Mouse (Mus musculus): ENCODE results near the gene Ercc8. TPM values are rescaled to one million over a fixed set of nuclear protein-coding genes. Genes with fewer than 3 reads are reported as not detected.

Gene Ercc8
- 25.6 and 27.8 TPM in 2 replicates for polyA plus RNA-seq (2015; fragmentation: Nextera tagmentation; extraction: Ambion mirVana)

DNA sequence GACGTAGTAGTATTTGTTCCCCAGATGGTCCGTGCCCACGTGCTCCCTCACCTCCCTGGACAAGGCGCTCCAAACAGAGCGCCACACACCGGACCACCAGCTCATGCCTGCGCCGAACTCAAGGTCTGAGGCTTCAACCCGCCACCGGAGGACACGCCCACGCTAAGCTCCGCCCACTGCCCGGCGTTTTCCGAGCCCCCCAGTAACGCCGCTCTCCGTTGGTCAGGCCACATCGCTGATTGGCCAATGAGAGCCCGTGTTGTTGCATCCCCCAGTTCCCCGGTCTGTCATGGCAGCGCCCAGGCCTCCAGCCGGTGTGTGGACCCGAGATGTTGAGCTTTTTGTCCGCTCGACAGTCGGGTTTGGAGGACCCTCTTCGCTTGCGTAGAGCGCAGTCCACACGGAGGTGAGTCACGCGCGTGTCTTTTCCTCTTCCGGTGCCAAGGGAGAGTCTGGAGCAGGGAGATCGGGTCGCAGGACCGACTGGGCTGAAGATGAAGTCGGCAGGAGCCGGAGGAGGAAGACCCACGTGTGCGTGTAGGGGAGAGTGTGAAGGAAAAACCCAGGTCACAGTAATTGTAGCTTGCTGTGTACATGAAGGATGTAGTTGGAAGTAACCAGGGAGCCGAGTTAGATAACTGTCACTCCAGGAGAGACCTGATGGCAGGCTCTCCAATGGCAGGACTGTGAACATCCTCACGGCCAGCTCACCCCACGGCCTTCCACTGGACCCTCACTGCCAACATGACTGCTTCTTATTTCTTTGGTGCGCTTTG lies at the start of gene Ercc8, which contains the start of gene Ndufaf2:
Gene Ercc8 (plus strand): TSS at position 267 of the 776 bp plus-strand sequence.
Gene Ndufaf2 (minus strand): TSS at position 159 of the 776 bp plus-strand sequence.
- Histone ChIP-seq H3K4me2 (peak within 1 kb of the TSS; percentile 89), H3K27me3 (no peaks in the 10 kb centered on the region), H3K9me3 (replicated peaks) (no peaks in the 10 kb centered on the region), H3K4me3 (peak within 1 kb of the TSS; percentile 88), H3K9ac (peak within 1 kb of the TSS; percentile 79), H3K27ac (no peak within 1 kb of the TSS), H3K36me3 (ENCODE audit: poor library complexity, severe bottlenecking) (peaks cover 16% of the 10 kb centered on the region), H3K4me1 (peaks cover 16% of the 10 kb centered on the region)
- ATAC-seq = peak; percentile 99
- WGBS = under 1% methylated on average over 47 of the region's 47 CpGs

GRCm38 (mm10) chr13:108110929-108111328 lies 47.6 kb upstream of the Ercc8 start:
- Histone ChIP-seq H3K4me2 (no peak overlapping the region), H3K36me3 (ENCODE audit: poor library complexity, severe bottlenecking) (no peaks in the 10 kb centered on the region), H3K9ac (no peak overlapping the region), H3K27ac (no peak overlapping the region), H3K9me3 (replicated peaks) (no peaks in the 10 kb centered on the region), H3K4me1 (peaks cover 20% of the 10 kb centered on the region), H3K4me3 (no peak overlapping the region), H3K27me3 (no peaks in the 10 kb centered on the region)
- 90% methylated on average over 6 of the region's 6 CpGs for WGBS
- no peak for ATAC-seq

GRCm38 (mm10) chr13:108113536-108113935 lies 45.0 kb upstream of the Ercc8 start:
- 81% methylated on average over 5 of the region's 5 CpGs for WGBS
- Histone ChIP-seq H3K27ac (no peak overlapping the region), H3K9me3 (replicated peaks) (no peaks in the 10 kb centered on the region), H3K4me2 (no peak overlapping the region), H3K9ac (no peak overlapping the region), H3K27me3 (no peaks in the 10 kb centered on the region), H3K36me3 (ENCODE audit: poor library complexity, severe bottlenecking) (no peaks in the 10 kb centered on the region), H3K4me1 (peaks cover 20% of the 10 kb centered on the region), H3K4me3 (no peak overlapping the region)
- no peak for ATAC-seq

DNA sequence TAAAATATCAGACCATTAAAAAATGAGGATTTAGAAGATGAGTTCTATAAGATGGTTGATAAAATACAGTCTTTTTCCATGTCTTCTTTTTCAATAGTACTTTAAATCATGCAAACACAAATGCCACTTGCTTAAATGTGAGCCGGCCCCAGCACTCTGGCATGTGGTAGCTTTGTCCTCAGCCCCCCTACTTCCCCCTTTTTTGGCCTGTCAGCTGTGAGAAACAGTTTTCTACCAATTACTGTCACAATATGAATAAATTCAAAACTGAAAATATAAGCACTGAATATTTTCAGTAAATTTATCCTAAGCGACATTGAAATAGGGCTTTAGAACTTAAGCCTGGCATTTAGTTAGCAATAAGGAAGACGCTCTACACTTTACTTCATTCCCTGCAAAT lies 44.3 kb upstream of the Ercc8 start:
- no peaks in the 10 kb centered on the region for H3K36me3 ChIP-seq (ENCODE audit: poor library complexity, severe bottlenecking)
- no peak for ATAC-seq
- no peaks in the 10 kb centered on the region for H3K27me3 ChIP-seq
- no peak overlapping the region for H3K4me3 ChIP-seq
- H3K9ac ChIP-seq = no peak overlapping the region
- WGBS = 64% methylated on average over 3 of the region's 3 CpGs
- H3K4me1 ChIP-seq = peaks cover 20% of the 10 kb centered on the region
- H3K27ac ChIP-seq = no peak overlapping the region
- H3K4me2 ChIP-seq = no peak overlapping the region
- no peaks in the 10 kb centered on the region for H3K9me3 ChIP-seq (replicated peaks)

DNA sequence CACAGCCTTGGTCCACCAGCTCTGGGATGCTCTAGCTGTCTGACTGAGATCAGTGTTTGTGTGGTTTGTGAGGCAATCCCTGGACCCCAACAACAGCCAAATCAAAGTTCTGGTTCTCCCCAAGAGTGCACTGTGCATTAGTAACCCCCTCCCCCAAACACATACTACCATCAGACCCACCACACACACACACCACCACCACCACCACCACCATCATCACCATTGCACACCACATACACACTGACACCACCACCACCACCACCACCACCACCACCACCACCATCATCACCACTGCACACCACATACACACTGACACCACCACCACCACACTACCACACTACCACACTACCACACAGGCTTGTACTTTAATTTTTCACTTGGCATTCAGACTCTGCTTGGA lies 40.9 kb upstream of the Ercc8 start:
- ATAC-seq = no peak
- Histone ChIP-seq H3K4me3 (no peak overlapping the region), H3K27me3 (no peaks in the 10 kb centered on the region), H3K27ac (no peak overlapping the region), H3K4me1 (peaks cover 22% of the 10 kb centered on the region), H3K4me2 (no peak overlapping the region), H3K36me3 (ENCODE audit: poor library complexity, severe bottlenecking) (no peaks in the 10 kb centered on the region), H3K9ac (no peak overlapping the region), H3K9me3 (replicated peaks) (no peaks in the 10 kb centered on the region)

GRCm38 (mm10) chr13:108118188-108118587 lies 40.3 kb upstream of the Ercc8 start:
- no peak overlapping the region for H3K27ac ChIP-seq
- 80% methylated on average over 1 of the region's 1 CpGs for WGBS
- peaks cover 28% of the 10 kb centered on the region for H3K4me1 ChIP-seq
- no peak overlapping the region for H3K4me3 ChIP-seq
- H3K36me3 ChIP-seq (ENCODE audit: poor library complexity, severe bottlenecking) = no peaks in the 10 kb centered on the region
- H3K27me3 ChIP-seq = no peaks in the 10 kb centered on the region
- no peak overlapping the region for H3K9ac ChIP-seq
- no peak for ATAC-seq
- no peaks in the 10 kb centered on the region for H3K9me3 ChIP-seq (replicated peaks)
- H3K4me2 ChIP-seq = no peak overlapping the region

DNA sequence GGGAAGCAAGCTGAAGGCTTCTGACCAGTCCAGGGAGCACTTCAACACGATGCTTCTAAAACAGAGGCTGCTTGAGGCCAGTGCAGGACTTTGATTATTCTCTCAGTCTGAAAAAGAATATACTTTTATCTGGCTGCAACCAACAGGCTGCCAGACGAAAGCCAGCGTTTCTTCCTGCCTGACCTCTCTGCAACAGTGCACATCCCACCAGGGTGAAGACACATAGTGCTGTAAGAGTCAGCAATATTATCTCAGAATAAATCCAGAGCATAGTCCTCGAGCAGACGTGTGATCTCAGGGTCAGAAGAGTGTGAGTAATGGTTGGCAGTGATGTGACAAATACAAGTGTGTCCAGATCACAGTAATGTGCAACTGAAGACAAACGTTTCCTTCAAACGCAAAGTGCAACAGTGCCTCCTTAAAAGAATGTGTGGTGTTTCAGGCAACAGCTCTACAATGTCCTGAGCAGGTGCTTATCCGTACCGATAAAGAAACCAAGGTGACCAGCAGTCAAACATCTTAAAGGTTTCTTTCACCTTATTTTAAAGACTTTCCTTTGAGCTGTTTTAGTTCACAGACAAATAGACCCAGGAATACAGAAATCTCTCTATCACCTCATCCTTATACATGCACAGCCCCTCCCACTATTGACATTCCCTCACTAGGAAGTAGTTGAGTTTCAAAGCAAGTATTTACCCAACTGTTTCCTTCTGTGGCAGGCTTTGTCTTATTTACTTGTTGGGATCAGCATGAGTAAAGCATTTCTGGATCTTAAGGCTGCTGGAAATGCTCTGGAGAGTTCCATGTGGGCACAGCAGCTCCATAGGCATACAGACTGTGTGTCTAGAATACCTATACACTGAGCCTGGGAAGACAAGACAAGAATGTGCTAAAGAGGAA lies 38.9 kb upstream of the Ercc8 start:
- Histone ChIP-seq H3K27ac (no peak overlapping the region), H3K27me3 (no peaks in the 10 kb centered on the region), H3K4me3 (no peak overlapping the region), H3K9me3 (replicated peaks) (no peaks in the 10 kb centered on the region), H3K4me1 (peaks cover 21% of the 10 kb centered on the region), H3K4me2 (no peak overlapping the region), H3K9ac (no peak overlapping the region), H3K36me3 (ENCODE audit: poor library complexity, severe bottlenecking) (no peaks in the 10 kb centered on the region)
- WGBS = 83% methylated on average over 9 of the region's 9 CpGs
- ATAC-seq = no peak

DNA sequence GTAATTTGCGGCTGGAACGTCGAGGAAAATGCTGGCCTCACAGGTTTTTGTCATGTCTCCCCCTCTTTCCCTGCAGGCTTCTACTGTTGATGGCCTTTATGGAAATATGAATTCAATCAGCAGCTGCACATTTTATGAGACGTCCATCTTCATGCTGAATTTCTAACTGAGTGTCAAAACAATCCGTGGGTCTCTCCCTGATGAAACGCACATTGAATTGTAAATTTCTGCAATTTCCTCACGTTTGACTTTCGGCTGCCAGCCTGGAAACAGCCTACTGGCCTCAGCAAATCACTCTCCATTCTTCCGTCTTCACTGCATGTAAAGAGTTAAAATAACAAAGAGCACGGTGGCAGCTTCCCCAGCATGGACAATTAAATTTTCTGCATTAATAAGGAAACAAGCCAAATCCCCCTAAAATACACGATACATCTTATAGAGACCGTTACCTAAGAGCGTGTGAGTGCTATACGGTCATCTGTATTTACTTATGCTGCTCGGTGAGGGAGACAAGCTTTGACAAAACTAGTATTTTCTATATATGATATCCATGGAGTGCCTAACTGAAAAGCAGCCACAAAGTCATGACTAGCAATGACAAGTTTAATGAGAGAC lies 35.3 kb upstream of the Ercc8 start:
- ATAC-seq = peak; percentile 31; the same call in 1 of the 2 replicates
- H3K9me3 ChIP-seq (replicated peaks) = no peaks in the 10 kb centered on the region
- H3K9ac ChIP-seq = 0 out of 2 replicates have a peak overlapping the region, but pooled peaks have one; percentile 13
- peak overlapping the region; percentile 6 for H3K27ac ChIP-seq
- H3K4me1 ChIP-seq = peaks cover 16% of the 10 kb centered on the region
- H3K36me3 ChIP-seq (ENCODE audit: poor library complexity, severe bottlenecking) = no peaks in the 10 kb centered on the region
- H3K4me3 ChIP-seq = no peak overlapping the region
- 22% methylated on average over 15 of the region's 15 CpGs for WGBS
- H3K4me2 ChIP-seq = peak overlapping the region; percentile 37
- H3K27me3 ChIP-seq = no peaks in the 10 kb centered on the region

GRCm38 (mm10) chr13:108124096-108124495 lies 34.4 kb upstream of the Ercc8 start:
- no peaks in the 10 kb centered on the region for H3K36me3 ChIP-seq (ENCODE audit: poor library complexity, severe bottlenecking)
- no peak overlapping the region for H3K9ac ChIP-seq
- H3K4me3 ChIP-seq = no peak overlapping the region
- no peaks in the 10 kb centered on the region for H3K9me3 ChIP-seq (replicated peaks)
- peaks cover 16% of the 10 kb centered on the region for H3K4me1 ChIP-seq
- H3K27ac ChIP-seq = no peak overlapping the region
- H3K4me2 ChIP-seq = no peak overlapping the region
- no peak for ATAC-seq
- 69% methylated on average over 11 of the region's 11 CpGs for WGBS
- H3K27me3 ChIP-seq = no peaks in the 10 kb centered on the region

DNA sequence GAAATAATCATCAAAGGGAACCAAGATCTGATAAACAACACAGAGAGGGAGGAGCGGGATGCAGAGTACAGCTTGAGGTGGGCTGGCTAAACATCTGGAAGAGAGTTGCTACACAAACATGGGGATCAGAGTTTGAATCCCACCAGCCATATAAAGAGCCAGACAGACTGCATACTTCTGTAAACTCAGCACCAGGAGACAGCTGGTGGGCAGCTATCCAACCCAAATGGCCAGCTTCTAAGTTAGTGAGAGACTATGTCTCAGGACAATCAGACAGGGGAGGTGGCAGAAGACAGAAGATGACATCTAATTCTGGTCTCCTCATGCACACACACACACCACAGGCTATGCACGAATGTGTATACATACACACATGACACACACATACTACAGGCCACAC lies 32.3 kb upstream of the Ercc8 start:
- no peaks in the 10 kb centered on the region for H3K9me3 ChIP-seq (replicated peaks)
- H3K4me3 ChIP-seq = no peak overlapping the region
- no peaks in the 10 kb centered on the region for H3K36me3 ChIP-seq (ENCODE audit: poor library complexity, severe bottlenecking)
- H3K9ac ChIP-seq = no peak overlapping the region
- H3K27me3 ChIP-seq = no peaks in the 10 kb centered on the region
- no peak overlapping the region for H3K27ac ChIP-seq
- no peak overlapping the region for H3K4me2 ChIP-seq
- H3K4me1 ChIP-seq = peaks cover 16% of the 10 kb centered on the region
- no peak for ATAC-seq
- 100% methylated on average over 2 of the region's 2 CpGs for WGBS

GRCm38 (mm10) chr13:108127130-108127529 lies 31.4 kb upstream of the Ercc8 start:
- ATAC-seq = no peak
- H3K9me3 ChIP-seq (replicated peaks) = no peaks in the 10 kb centered on the region
- 0% methylated on average over 1 of the region's 1 CpGs for WGBS
- peaks cover 16% of the 10 kb centered on the region for H3K4me1 ChIP-seq
- H3K27ac ChIP-seq = no peak overlapping the region
- no peaks in the 10 kb centered on the region for H3K36me3 ChIP-seq (ENCODE audit: poor library complexity, severe bottlenecking)
- H3K27me3 ChIP-seq = no peaks in the 10 kb centered on the region
- H3K4me3 ChIP-seq = no peak overlapping the region
- no peak overlapping the region for H3K4me2 ChIP-seq
- no peak overlapping the region for H3K9ac ChIP-seq

GRCm38 (mm10) chr13:108127883-108128282 lies 30.6 kb upstream of the Ercc8 start:
- 67% methylated on average over 1 of the region's 1 CpGs for WGBS
- ATAC-seq = no peak
- Histone ChIP-seq H3K27ac (no peak overlapping the region), H3K9me3 (replicated peaks) (no peaks in the 10 kb centered on the region), H3K27me3 (no peaks in the 10 kb centered on the region), H3K4me2 (no peak overlapping the region), H3K36me3 (ENCODE audit: poor library complexity, severe bottlenecking) (no peaks in the 10 kb centered on the region), H3K9ac (no peak overlapping the region), H3K4me3 (no peak overlapping the region), H3K4me1 (peaks cover 11% of the 10 kb centered on the region)

All from forebrain, embryonic 13.5 days (tissue).